Mouse (Mus musculus) liver, adult 2 months (tissue): ENCODE data around the gene Auts2.

Experiments
- CTCF ChIP-seq: fragments of 200-500 bp; IDR thresholded peaks from 2 replicates; pipeline ENCODE4 v1.5.1; 2011; ENCODE audit warnings: low read depth, low read length, control low read depth
- POLR2A ChIP-seq: fragments of 200-500 bp; IDR thresholded peaks from 2 replicates; pipeline ENCODE4 v1.6.1; 2011; ENCODE audit warnings: low read length, control low read depth; ENCODE audit not compliant: insufficient read depth; ENCODE audit errors: extremely low read depth

DNA sequence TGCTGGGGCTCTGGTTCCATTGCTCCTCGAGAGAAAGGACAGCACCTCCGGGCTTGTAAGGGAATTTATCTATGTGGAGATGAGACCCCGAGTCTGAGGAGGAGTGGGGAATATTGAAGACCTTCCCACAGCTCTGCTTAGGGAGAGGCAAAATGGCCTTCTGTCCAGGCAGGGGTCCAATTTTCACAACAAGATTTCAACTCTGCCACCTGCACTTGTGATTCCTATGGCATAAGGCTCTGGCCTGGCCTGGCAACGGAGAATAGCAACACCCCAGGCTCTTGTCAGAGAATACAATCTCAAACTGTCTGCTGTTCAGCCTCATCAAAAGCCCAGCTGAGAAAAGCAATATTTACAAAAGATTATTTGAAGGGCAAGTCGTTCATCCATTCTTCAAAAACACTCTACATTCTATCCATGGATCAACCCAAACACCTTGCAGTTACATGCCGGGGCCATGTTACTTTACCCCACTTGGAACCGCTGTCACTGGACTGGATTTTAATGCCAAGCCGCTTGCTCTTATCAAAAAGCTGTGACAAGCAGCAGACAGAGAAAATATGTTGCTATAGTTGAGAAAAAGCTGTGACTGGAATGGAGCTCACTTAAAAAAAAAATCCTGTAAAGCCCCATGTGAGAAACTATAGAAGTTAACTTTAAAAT is 856.1 kb downstream of the Auts2 start:
- TF ChIP-seq POLR2A: no peak
- no peak for TF ChIP-seq CTCF
